Mouse (Mus musculus) spleen, adult 2 months (tissue): ENCODE results near the gene Gnb1l.

ENCODE experiments used
- CTCF ChIP-seq: fragments of 200-500 bp; IDR thresholded peaks from 2 replicates; pipeline ENCODE4 v1.5.1; 2011; ENCODE audit warnings: mild to moderate bottlenecking, inconsistent platforms; ENCODE audit not compliant: insufficient read depth, insufficient read length, insufficient replicate concordance; ENCODE audit errors: extremely low read depth
- POLR2A ChIP-seq: fragments of 200-500 bp; IDR thresholded peaks from 2 replicates; pipeline ENCODE4 v1.6.1; 2011; ENCODE audit warnings: low read depth, low read length, inconsistent platforms

GRCm38 (mm10) chr16:18577599-18578160 is 79.2 kb downstream of the Gnb1l start:
- TF ChIP-seq CTCF (no peak), POLR2A (no peak)
